Mouse (Mus musculus): ENCODE measurements around the gene Kxd1.

GRCm38 (mm10) chr8:70493692-70494415, 33.9 kb downstream of the Kxd1 start:
- TF ChIP-seq EP300 (optimal IDR thresholded peaks at IDR 0.05) (no peak), CTCF (IDR thresholded peaks at IDR 0.05; ENCODE audit: low read depth) (no peak)
